Mouse (Mus musculus) hematopoietic multipotent progenitor cell, adult 10-12 weeks (in vitro differentiated cells): ENCODE measurements around the gene Adgrl1. TPM values are rescaled to one million over a fixed set of nuclear protein-coding genes. Genes with fewer than 3 reads are reported as not detected.

Experiments used
- polyA plus RNA-seq: library from polyadenylated mRNA; stranded (reverse); fragments of >175 nt; gene quantifications from 2 replicates; pipeline ENCODE4 v1.2.3, GENCODE M21; 2012; ENCODE audit warnings: low replicate concordance

Gene Adgrl1
- 9.4 and 20.9 TPM in 2 replicates for polyA plus RNA-seq

GRCm38 (mm10) chr8:83899363-83900252 lies at the start of gene Adgrl1:
Gene Adgrl1 (plus strand): TSS chr8:83900105.

GRCm38 (mm10) chr8:83955106-83955957 lies 55.4 kb downstream of the Adgrl1 start, which contains the start of the genes Gm10644 and Asf1b:
Gene Gm10644 (minus strand): TSS chr8:83955205.
Gene Asf1b (plus strand): TSS chr8:83955507.

GRCm38 (mm10) chr8:83972150-83973120 lies 72.5 kb downstream of the Adgrl1 start, which contains the start of gene Prkaca:
Gene Prkaca (plus strand): TSS chr8:83972993.

Other genes starting within 250 kb of the Adgrl1 start
- 48.3 and 62.7 TPM in 2 replicates for gene Gipc1, start 247.4 kb upstream of the Adgrl1 start, polyA plus RNA-seq
- 0.23 and 0.43 TPM in 2 replicates for gene Ptger1, start 233.4 kb upstream of the Adgrl1 start, polyA plus RNA-seq
- gene Pkn1, start 200.9 kb upstream of the Adgrl1 start, polyA plus RNA-seq: 211 and 329 TPM in 2 replicates
- 10.1 and 20.1 TPM in 2 replicates for gene Ddx39, start 184.9 kb upstream of the Adgrl1 start, polyA plus RNA-seq
- gene Adgre5, start 158.8 kb upstream of the Adgrl1 start, polyA plus RNA-seq: 194 and 396 TPM in 2 replicates
- 0.90 and 1.4 TPM in 2 replicates for gene Gm10644, start 55.1 kb downstream of the Adgrl1 start, polyA plus RNA-seq
- 5.2 and 56.2 TPM in 2 replicates for gene Asf1b, start 55.4 kb downstream of the Adgrl1 start, polyA plus RNA-seq
- 22.7 and 25.1 TPM in 2 replicates for gene Prkaca, start 72.9 kb downstream of the Adgrl1 start, polyA plus RNA-seq
- gene Samd1, start 97.6 kb downstream of the Adgrl1 start, polyA plus RNA-seq: 77.6 and 95.6 TPM in 2 replicates
- 0.76 and 0.78 TPM in 2 replicates for gene 1700067K01Rik, start 101.4 kb downstream of the Adgrl1 start, polyA plus RNA-seq
- 0.22 and 3.9 TPM in 2 replicates for gene 2210011C24Rik, start 112.1 kb downstream of the Adgrl1 start, polyA plus RNA-seq
- gene Palm3, start 121.4 kb downstream of the Adgrl1 start, polyA plus RNA-seq: 0.13 and 0.14 TPM in 2 replicates
- 67.1 and 69.8 TPM in 2 replicates for gene Il27ra, start 142.5 kb downstream of the Adgrl1 start, polyA plus RNA-seq
- gene Rln3, start 144.9 kb downstream of the Adgrl1 start, polyA plus RNA-seq: 3.7 and 4.7 TPM in 2 replicates
- 0.11 and 0.15 TPM in 2 replicates for gene Gm10643, start 165.0 kb downstream of the Adgrl1 start, polyA plus RNA-seq
- gene Rfx1, start 166.7 kb downstream of the Adgrl1 start, polyA plus RNA-seq: 87.3 and 149 TPM in 2 replicates
- gene Dcaf15, start 204.7 kb downstream of the Adgrl1 start, polyA plus RNA-seq: 61.7 and 152 TPM in 2 replicates
- 15.7 and 34.9 TPM in 2 replicates for gene Podnl1, start 225.9 kb downstream of the Adgrl1 start, polyA plus RNA-seq
- gene Cc2d1a, start 247.8 kb downstream of the Adgrl1 start, polyA plus RNA-seq: 37.2 and 82.2 TPM in 2 replicates
- gene 4930432K21Rik, start 247.9 kb downstream of the Adgrl1 start, polyA plus RNA-seq: 1.4 and 1.5 TPM in 2 replicates